ENCODE assay signal across 9 mouse cellular contexts in genomic region chr10:41490518-41490873, GRCm38 (mm10). TPM values are rescaled to one million over a fixed set of nuclear protein-coding genes. Genes with fewer than 3 reads are reported as not detected.
A peak's percentile ranks its signal among the peaks of the same experiment; 100 is the strongest.
DNase-seq lines count a peak whose midpoint lies in the region; ATAC-seq and TF ChIP-seq lines count a peak whose summit lies in the region.
"Had no signal": no experiment of that assay in that cellular context is flagged by ENCODE, and none has a peak within 500 bp of the region (broad histone marks: within the 10 kb centered on the region; RNA-seq: fewer than 3 reads in every experiment).

No protein-coding gene starts in this region.

- TF ChIP-seq POLR2A in myocyte (IDR thresholded peaks at IDR 0.05; ENCODE audit: insufficient read length, low read depth) = no peak

- ATAC-seq in embryonic facial prominence, embryonic 12.5 days (ENCODE audit: insufficient number of reproducible peaks, insufficient read depth, low FRiP score, low TSS enrichment) = no peak; the same call in 1 of the 2 replicates
- peak; percentile 44; the same call in 1 of the 2 replicates for ATAC-seq in intestine, embryonic 14.5 days (replicated peaks; ENCODE audit: low FRiP score, low TSS enrichment, low read depth)

- H3K27ac ChIP-seq in layer of hippocampus, adult 2 months = peak overlapping the region; percentile 89
- no peak overlapping the region for H3K27ac ChIP-seq in embryonic facial prominence, embryonic 12.5 days
- no peak overlapping the region for H3K27ac ChIP-seq in intestine, embryonic 14.5 days (ENCODE audit: low read depth)

- H3K79me2 ChIP-seq in myocyte (ENCODE audit: control insufficient read depth, insufficient read depth) = no peaks in the 10 kb centered on the region

- H3K4me2 ChIP-seq in embryonic facial prominence, embryonic 12.5 days (replicated peaks) = peak overlapping the region; percentile 99
- peak overlapping the region; percentile 100 for H3K4me2 ChIP-seq in intestine, embryonic 14.5 days (ENCODE audit: low read length)
- H3K4me2 ChIP-seq in myocyte (ENCODE audit: low read depth) = peak overlapping the region; percentile 99

- WGBS in embryonic facial prominence, embryonic 12.5 days = under 1% methylated on average over 29 of the region's 29 CpGs
- WGBS in intestine, embryonic 14.5 days = under 1% methylated on average over 29 of the region's 29 CpGs

- peak overlapping the region; percentile 54 for H3K9ac ChIP-seq in embryonic facial prominence, embryonic 12.5 days
- H3K9ac ChIP-seq in intestine, embryonic 14.5 days (ENCODE audit: low read length) = peak overlapping the region; percentile 75

- H3K36me3 ChIP-seq in embryonic facial prominence, embryonic 12.5 days = peaks cover 28% of the 10 kb centered on the region
- peaks cover 25% of the 10 kb centered on the region for H3K36me3 ChIP-seq in intestine, embryonic 14.5 days (ENCODE audit: control insufficient read depth, insufficient read depth, low read length)
- H3K36me3 ChIP-seq in myocyte (ENCODE audit: control insufficient read depth, insufficient read depth) = peaks cover 7% of the 10 kb centered on the region

- peaks cover 17% of the 10 kb centered on the region for H3K4me1 ChIP-seq in embryonic facial prominence, embryonic 12.5 days
- H3K4me1 ChIP-seq in intestine, embryonic 14.5 days (replicated peaks; ENCODE audit: control insufficient read depth, insufficient read depth, low read length) = peaks cover 11% of the 10 kb centered on the region; the same call in 1 of the 2 replicates

- no peak; the same call in 1 of the 2 replicates for TF ChIP-seq CTCF in layer of hippocampus, adult 2 months (conservative IDR thresholded peaks at IDR 0.05)

- DNase-seq in layer of hippocampus, adult 2 months (ENCODE audit: low spot score in 2 of 2) = no peak
- DNase-seq in layer of hippocampus, adult 18-20 months (ENCODE audit: low spot score in 2 of 2) = no peak
- no peak for DNase-seq in intestine, embryonic 14.5 days (ENCODE audit: low spot score)
- DNase-seq in layer of hippocampus, adult 11-12 months (ENCODE audit: low spot score) = no peak
- no peak for DNase-seq in left cerebral cortex, postnatal 25 days (ENCODE audit: low spot score in 2 of 2)
- DNase-seq in spleen, postnatal 4 days (ENCODE audit: low spot score in 2 of 2) = no peak

- H3K9me3 ChIP-seq in embryonic facial prominence, embryonic 12.5 days = no peaks in the 10 kb centered on the region
- no peaks in the 10 kb centered on the region for H3K9me3 ChIP-seq in intestine, embryonic 14.5 days (ENCODE audit: control insufficient read depth, low read length)

- H3K27me3 ChIP-seq in embryonic facial prominence, embryonic 12.5 days = no peaks in the 10 kb centered on the region
- no peaks in the 10 kb centered on the region for H3K27me3 ChIP-seq in intestine, embryonic 14.5 days (replicated peaks; ENCODE audit: control insufficient read depth, insufficient read depth, low read length)
- no peaks in the 10 kb centered on the region for H3K27me3 ChIP-seq in myocyte (ENCODE audit: control insufficient read depth, insufficient read depth, insufficient read length)

- H3K4me3 ChIP-seq in layer of hippocampus, adult 2 months = peak overlapping the region; percentile 95
- peak overlapping the region; percentile 65 for H3K4me3 ChIP-seq in embryonic facial prominence, embryonic 12.5 days
- peak overlapping the region; percentile 68 for H3K4me3 ChIP-seq in intestine, embryonic 14.5 days (ENCODE audit: low read depth, low read length)
- H3K4me3 ChIP-seq in myocyte = peak overlapping the region; percentile 48

- intact Hi-C loops in left cerebral cortex, postnatal 25 days (cut with DNase I) = no loop called here

- H3ac ChIP-seq in myocyte (ENCODE audit: control insufficient read depth, insufficient read length) = peak overlapping the region; percentile 44

TF ChIP-seq in myocyte, 11 proteins besides CTCF, POLR2A, EP300 and RAD21:
- TF ChIP-seq USF1 (IDR thresholded peaks at IDR 0.05; ENCODE audit: low read depth) (peak; percentile 1), TCF12 (IDR thresholded peaks at IDR 0.05; ENCODE audit: insufficient read depth, poor library complexity, severe bottlenecking) (no peak), POLR2AphosphoS2 (IDR thresholded peaks at IDR 0.05; ENCODE audit: insufficient read length, low read depth) (no peak)

RNA-seq across cellular contexts. Expression of gene Ppil6, which starts 0.3 kb away (rescaled TPM):
- total RNA-seq in layer of hippocampus, adult 2 months (2021) = 1 to 10 TPM; 7.8 to 9.7 TPM
- total RNA-seq in layer of hippocampus, adult 18-20 months (2021) = 1 to 10 TPM; 3.7 to 5.6 TPM
- polyA plus RNA-seq in embryonic facial prominence, embryonic 12.5 days (2016; fragmentation: Nextera tagmentation; extraction: Ambion mirVana) = 0.55 and 1.2 TPM in 2 replicates
- polyA plus RNA-seq in intestine, embryonic 14.5 days (2014; fragmentation: Nextera tagmentation; extraction: Ambion mirVana) = 0.76 and 1.5 TPM in 2 replicates
- polyA plus RNA-seq in myocyte (2012; fragmentation: generic; extraction: Trizol) = 0.64 TPM
- 1 to 10 TPM; 7.4 to 9.5 TPM for total RNA-seq in left cerebral cortex, postnatal 25 days (2021)
- total RNA-seq: gastrocnemius, postnatal 14 days had no signal

RNA-seq across cellular contexts. Expression of gene Smpd2, which starts 0.3 kb away (rescaled TPM):
- total RNA-seq in layer of hippocampus, adult 2 months (2021) = 10 to 100 TPM; 17.8 to 23.7 TPM
- total RNA-seq in layer of hippocampus, adult 18-20 months (2021) = 10 to 100 TPM; 18.7 to 21.8 TPM
- polyA plus RNA-seq in embryonic facial prominence, embryonic 12.5 days (2016; fragmentation: Nextera tagmentation; extraction: Ambion mirVana) = 57.9 and 59.8 TPM in 2 replicates
- polyA plus RNA-seq in intestine, embryonic 14.5 days (2014; fragmentation: Nextera tagmentation; extraction: Ambion mirVana) = 55.5 and 60.8 TPM in 2 replicates
- polyA plus RNA-seq in myocyte (2012; fragmentation: generic; extraction: Trizol) = 26.4 TPM
- total RNA-seq in left cerebral cortex, postnatal 25 days (2021) = 10 to 100 TPM; 17.6 to 18.5 TPM

RNA-seq across cellular contexts. Expression of gene Mical1, which starts 14.4 kb away (rescaled TPM):
- total RNA-seq in layer of hippocampus, adult 2 months (2021) = 10 to 100 TPM; 18.5 to 19.2 TPM
- total RNA-seq in layer of hippocampus, adult 18-20 months (2021) = 10 to 100 TPM; 15.2 to 18.0 TPM
- 50.8 and 55.6 TPM in 2 replicates for polyA plus RNA-seq in embryonic facial prominence, embryonic 12.5 days (2016; fragmentation: Nextera tagmentation; extraction: Ambion mirVana)
- 29.5 and 30.1 TPM in 2 replicates for polyA plus RNA-seq in intestine, embryonic 14.5 days (2014; fragmentation: Nextera tagmentation; extraction: Ambion mirVana)
- polyA plus RNA-seq in myocyte (2012; fragmentation: generic; extraction: Trizol) = 77.0 TPM
- 10 to 100 TPM; 19.5 to 20.2 TPM for total RNA-seq in left cerebral cortex, postnatal 25 days (2021)

RNA-seq across cellular contexts. Expression of gene Cd164, which starts 28.7 kb away (rescaled TPM):
- 10 to 100 TPM; 56.8 to 67.2 TPM for total RNA-seq in layer of hippocampus, adult 2 months (2021)
- 10 to 100 TPM; 60.7 to 68.2 TPM for total RNA-seq in layer of hippocampus, adult 18-20 months (2021)
- polyA plus RNA-seq in embryonic facial prominence, embryonic 12.5 days (2016; fragmentation: Nextera tagmentation; extraction: Ambion mirVana) = 164 and 178 TPM in 2 replicates
- 180 and 184 TPM in 2 replicates for polyA plus RNA-seq in intestine, embryonic 14.5 days (2014; fragmentation: Nextera tagmentation; extraction: Ambion mirVana)
- polyA plus RNA-seq in myocyte (2012; fragmentation: generic; extraction: Trizol) = 203 TPM
- 10 to 100 TPM; 59.5 to 61.3 TPM for total RNA-seq in left cerebral cortex, postnatal 25 days (2021)

RNA-seq across cellular contexts. Expression of gene Zbtb24, which starts 40.3 kb away (rescaled TPM):
- total RNA-seq in layer of hippocampus, adult 2 months (2021) = 10 to 100 TPM; 17.9 to 22.7 TPM
- 10 to 100 TPM; 18.5 to 22.2 TPM for total RNA-seq in layer of hippocampus, adult 18-20 months (2021)
- 21.6 and 23.9 TPM in 2 replicates for polyA plus RNA-seq in embryonic facial prominence, embryonic 12.5 days (2016; fragmentation: Nextera tagmentation; extraction: Ambion mirVana)
- polyA plus RNA-seq in intestine, embryonic 14.5 days (2014; fragmentation: Nextera tagmentation; extraction: Ambion mirVana) = 15.0 and 16.7 TPM in 2 replicates
- polyA plus RNA-seq in myocyte (2012; fragmentation: generic; extraction: Trizol) = 7.6 TPM
- total RNA-seq in left cerebral cortex, postnatal 25 days (2021) = 10 to 100 TPM; 17.4 to 20.0 TPM
